Mouse (Mus musculus) heart, postnatal 4 days (tissue): ENCODE results near the gene Fam136a. TPM values are rescaled to one million over a fixed set of nuclear protein-coding genes. Genes with fewer than 3 reads are reported as not detected.

Experiments used
- DNase-seq: peaks from one replicate; pipeline ENCODE4 v3.0.0; 2021
- total RNA-seq, 2 experiments: library from RNA; stranded (reverse); gene quantifications; 2 replicates each; pipeline ENCODE4 v1.2.3; 2021

The Fam136a gene
- total RNA-seq, 2 experiments from 2014 or later, result 26.8 to 28.7 TPM

GRCm38 (mm10) chr6:86397257-86397980, 32.0 kb downstream of the Fam136a start:
- DNase-seq, result no peak

- no peak for DNase-seq
Measured at GRCm38 (mm10) chr6:86398986-86399385, 33.5 kb downstream of the Fam136a start.

- no peak for DNase-seq
Measured at GRCm38 (mm10) chr6:86399995-86400394, 34.5 kb downstream of the Fam136a start.

- DNase-seq, result peak; percentile 79
Measured at GRCm38 (mm10) chr6:86400972-86401371, 35.5 kb downstream of the Fam136a start.

- no peak for DNase-seq
Measured at GRCm38 (mm10) chr6:86402681-86403607, 37.5 kb downstream of the Fam136a start.

GRCm38 (mm10) chr6:86403728-86404099, 38.3 kb downstream of the Fam136a start:
- peak; percentile 91 for DNase-seq

- peak; percentile 98 for DNase-seq
Measured at GRCm38 (mm10) chr6:86404100-86404861, 38.8 kb downstream of the Fam136a start, which contains the start of gene Tia1. TSS of gene Tia1 (plus strand) at chr6:86404219.

GRCm38 (mm10) chr6:86404996-86405395, 39.5 kb downstream of the Fam136a start:
- DNase-seq, result no peak

- DNase-seq, result no peak
Measured at GRCm38 (mm10) chr6:86406306-86406705, 40.9 kb downstream of the Fam136a start.

GRCm38 (mm10) chr6:86418711-86419110, 53.3 kb downstream of the Fam136a start:
- DNase-seq, result no peak

- no peak for DNase-seq
Measured at GRCm38 (mm10) chr6:86419239-86419638, 53.8 kb downstream of the Fam136a start.

Other genes starting within 250 kb of the Fam136a start
- gene Tgfa, start 170.4 kb upstream of the Fam136a start, total RNA-seq, result 1 to 10 TPM; 3.5 to 4.6 TPM
- gene Snrpg, start 5.7 kb downstream of the Fam136a start, total RNA-seq, result 100 to 1,000 TPM; 108 to 113 TPM
- gene Pcyox1, start 31.5 kb downstream of the Fam136a start, total RNA-seq, result 10 to 100 TPM; 52.5 TPM
- 10 to 100 TPM; 60.2 to 62.3 TPM for gene Tia1, start 38.6 kb downstream of the Fam136a start, total RNA-seq
- gene Gm44790, start 61.0 kb downstream of the Fam136a start, total RNA-seq, result not detected
- gene C87436, start 72.7 kb downstream of the Fam136a start, total RNA-seq, result 10 to 100 TPM; 10.4 to 11.2 TPM
- 100 to 1,000 TPM; 227 to 230 TPM for gene Pcbp1, start 160.7 kb downstream of the Fam136a start, total RNA-seq